Mouse (Mus musculus) cerebellum, adult 18-20 months (tissue): ENCODE data around the gene A1cf.

Source experiments
- DNase-seq, 2 experiments: peaks; one replicate each; pipeline ENCODE4 v3.0.0; 2021

The A1cf gene

DNA sequence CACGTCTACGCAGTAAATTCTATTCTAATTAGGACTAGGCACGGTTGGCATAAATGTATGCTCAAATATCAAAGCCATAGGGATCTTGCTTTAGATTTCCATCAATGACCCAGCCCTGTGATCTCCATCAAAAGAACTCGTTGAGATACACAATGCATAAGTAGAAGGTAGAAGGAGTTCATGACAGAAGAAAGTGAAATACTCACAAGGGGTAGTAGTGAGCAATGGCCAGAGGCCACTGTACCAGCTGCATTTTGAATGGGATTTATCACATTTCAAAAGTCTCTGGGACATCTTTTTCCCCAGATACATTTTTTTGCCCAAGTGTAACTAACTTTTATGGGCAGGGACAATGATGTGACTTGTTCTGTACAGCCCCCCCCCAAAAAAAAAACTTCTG, 85.7 kb downstream of the A1cf start:
- no peak for DNase-seq

DNA sequence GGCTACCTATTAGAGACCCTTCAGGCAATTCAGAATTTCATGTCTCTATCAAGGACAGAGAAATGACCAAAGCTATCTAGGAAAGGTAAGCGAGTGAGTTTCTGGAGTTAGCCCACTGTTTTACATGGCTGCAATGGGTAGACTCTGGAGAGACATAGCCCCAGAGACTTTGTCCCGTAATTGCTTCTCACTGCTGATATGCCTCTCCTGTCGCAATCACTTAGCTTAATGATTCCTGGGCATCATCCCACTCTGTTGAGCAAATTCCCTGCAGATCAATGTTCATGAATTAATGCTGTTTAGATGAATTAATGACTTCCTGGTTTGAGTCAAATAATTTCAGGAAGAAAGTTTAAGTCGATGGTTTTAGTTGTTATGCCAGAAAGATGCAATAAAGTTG, 86.1 kb downstream of the A1cf start:
- DNase-seq, result no peak

DNA sequence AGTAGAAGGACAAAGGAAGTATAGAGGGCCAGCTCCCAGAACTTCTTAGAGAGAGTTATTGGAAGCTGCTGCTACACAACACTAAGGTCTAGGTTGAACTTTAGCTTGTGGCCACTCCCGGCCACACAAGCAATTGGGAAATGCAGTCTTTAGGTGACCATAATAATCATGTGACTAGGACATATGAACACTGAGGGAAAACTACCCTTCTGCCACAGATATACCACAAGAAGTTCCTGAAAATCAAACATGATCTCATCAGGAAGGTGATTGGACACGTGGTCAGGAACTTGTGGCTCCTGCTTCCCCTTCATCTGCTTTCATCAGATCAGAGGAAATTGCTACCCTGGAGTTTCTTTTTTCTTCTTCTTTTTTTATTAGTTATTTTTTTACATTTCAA, 87.8 kb downstream of the A1cf start:
- no peak for DNase-seq

DNA sequence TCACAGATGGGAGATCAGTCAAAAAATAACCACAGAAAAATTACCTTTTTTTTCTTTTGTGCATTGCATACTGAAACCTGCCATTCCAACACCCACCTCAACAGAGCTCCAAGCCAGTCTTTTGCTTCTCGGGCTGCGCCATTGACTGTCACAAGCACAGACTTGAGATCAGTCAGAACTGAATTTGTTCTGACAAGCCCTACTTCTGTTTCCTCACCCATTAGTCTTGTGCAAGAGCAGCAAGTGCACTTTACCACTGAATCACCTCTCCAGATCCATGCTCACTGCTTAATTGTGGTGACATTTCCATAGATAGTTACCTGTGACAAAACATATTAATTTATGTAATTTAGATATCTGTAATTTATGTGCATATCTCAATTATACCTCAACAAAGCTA, 91.9 kb downstream of the A1cf start:
- DNase-seq, result no peak

DNA sequence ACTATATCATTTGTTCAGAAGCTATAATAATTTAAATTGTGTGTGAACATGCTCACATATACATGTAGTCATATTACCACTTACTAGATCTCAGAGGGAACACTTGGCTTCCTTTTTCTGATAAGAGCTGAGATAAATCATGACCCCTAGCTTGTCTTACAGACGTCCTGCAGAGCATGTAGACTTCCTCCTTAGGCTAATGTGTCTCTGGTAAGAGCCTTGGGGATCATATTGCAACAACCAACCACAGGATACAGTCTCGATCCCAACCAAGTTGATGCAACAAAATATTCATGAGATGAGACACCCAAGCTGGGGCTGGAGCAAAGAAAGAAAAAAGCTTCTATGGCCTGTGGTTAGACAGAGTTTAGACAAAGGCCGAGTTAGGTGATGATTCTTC, 94.6 kb downstream of the A1cf start:
- no peak for DNase-seq

DNA sequence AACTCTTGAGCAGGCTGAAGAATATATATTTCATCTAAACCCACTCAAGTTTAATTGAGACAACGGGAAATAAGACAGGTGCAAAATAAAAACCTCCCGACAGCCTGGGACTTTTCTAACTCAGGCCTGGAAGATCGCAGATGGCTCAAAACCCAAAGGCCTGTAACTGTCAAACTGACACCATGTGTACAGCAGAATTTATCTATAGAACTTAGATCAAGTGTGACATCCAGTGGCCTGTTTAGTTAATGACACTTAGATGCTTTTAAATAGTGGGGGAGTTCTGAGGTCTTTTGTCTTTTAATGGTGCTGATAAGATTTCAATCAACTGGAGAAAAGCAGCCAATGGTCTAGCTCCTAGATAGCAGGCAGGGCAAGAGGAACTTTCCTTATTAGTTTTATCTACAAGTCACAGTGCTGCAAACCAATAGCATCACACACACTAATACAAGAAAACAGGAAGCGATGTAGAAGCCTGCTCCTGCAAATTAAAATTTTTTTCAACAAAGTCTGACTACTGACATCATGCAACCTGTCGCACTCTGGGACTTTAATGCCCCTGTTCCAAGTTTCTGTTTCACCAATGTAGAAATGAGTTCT, 99.5 kb downstream of the A1cf start:
- DNase-seq, result no peak

DNA sequence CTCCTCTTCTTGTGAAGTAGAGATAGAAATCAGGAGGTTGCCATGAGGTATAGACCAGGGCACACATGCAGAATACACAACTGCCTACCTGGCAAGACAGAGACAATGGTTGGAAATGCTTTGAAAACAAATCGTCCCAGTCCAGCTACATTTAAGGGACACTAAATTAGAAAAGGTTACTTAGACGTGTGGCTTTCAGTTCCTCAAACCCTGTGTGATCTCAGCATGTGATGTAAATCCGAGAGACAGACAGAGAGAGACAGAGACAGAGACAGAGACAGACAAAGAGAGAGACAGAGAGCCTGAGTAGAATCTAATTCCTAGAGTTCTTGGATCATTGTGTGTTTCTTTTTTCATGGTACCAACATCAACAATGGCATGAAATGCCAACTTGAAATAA, 102.8 kb downstream of the A1cf start:
- no peak for DNase-seq

DNA sequence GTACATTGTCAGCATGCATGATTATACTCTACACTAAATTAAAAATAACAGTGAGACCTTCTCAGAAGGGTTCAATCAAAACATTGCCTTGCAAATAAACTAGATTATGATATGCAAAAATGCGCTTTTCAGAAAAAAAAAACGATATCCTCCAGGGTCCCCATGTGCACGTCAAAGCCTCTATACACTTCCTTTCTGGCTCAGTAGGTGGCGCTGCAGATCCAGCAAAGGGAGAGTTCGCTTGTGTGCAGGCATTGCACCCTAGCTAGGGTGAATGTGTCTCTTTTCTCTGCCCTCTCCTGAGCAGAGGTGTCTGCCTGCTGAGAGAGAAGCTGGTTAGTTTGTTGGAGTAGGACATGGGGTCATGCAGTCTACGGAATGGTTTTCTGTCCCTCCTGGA, 103.4 kb downstream of the A1cf start:
- DNase-seq, result peak; percentile 72 to 78

DNA sequence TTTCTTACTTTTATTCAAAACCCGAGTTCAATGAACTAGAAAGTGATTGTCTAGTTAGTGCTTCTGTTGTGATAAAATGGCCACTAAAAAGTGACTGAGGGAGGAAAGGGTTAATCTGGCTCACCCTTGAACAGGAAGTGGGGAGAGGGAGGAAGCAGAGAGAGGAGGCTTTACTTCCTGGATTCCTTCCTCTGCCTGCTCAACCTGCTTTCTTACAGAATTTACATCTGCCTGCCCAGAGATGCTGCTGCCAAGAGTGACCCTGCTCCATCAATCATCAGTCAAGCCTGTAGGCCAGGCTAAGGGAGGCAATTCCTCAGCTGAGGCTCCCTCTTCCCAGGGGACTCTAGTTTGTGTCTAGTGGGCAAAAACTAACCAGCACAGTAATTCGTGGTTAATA, 107.3 kb downstream of the A1cf start:
- DNase-seq, result no peak

DNA sequence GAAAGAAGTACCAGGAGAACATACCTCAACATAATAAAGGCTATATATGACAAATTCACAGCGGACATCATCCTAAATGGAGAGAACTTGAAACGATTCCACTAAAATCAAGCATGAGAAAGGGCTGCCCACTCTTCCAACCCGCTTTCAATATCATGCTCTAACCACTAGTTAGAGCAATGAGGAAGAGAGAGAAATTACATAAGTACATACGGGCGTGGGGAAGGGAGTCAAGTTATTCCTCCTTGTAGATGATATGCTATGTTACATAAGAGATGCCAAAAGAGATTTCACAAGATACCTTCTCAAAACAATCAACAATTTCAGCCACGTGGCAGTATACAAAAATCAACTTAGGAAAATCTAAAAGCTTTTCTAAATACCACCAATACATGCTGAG, 122.5 kb downstream of the A1cf start:
- DNase-seq, result no peak

DNA sequence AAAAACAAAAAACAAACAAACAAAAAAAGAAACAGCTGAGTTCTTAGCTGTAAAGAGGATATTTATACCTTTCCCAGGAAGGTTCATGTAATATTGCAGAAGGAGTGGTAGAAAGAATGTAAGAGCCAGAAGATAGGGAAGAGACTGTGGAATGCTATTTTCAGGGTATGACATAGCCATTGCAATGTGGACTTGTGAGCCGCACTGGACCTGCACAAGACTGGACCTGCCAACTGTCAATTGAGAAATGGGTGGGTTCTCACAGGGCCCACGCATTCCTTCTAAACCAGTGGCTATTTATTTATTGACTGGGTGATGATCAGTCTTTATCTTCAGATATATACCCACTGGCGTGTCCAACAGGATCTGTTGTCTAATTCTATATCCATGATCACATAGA, 128.4 kb downstream of the A1cf start:
- DNase-seq, result no peak
